Mouse (Mus musculus): ENCODE measurements around the gene Aven.

Aven gene

GRCm38 (mm10) chr2:112669461-112669860 lies 176.7 kb downstream of the Aven start:
- DNase-seq (ENCODE audit: low spot score in 2 of 2), result no peak

GRCm38 (mm10) chr2:112676175-112676574 lies 183.4 kb downstream of the Aven start:
- no peak for DNase-seq (ENCODE audit: low spot score in 2 of 2)

GRCm38 (mm10) chr2:112676721-112677120 lies 184.0 kb downstream of the Aven start:
- DNase-seq (ENCODE audit: low spot score in 2 of 2), result no peak

- DNase-seq (ENCODE audit: low spot score in 2 of 2), result no peak
Observed at GRCm38 (mm10) chr2:112677246-112677645, 184.5 kb downstream of the Aven start.

- DNase-seq (ENCODE audit: low spot score in 2 of 2), result no peak
Observed at GRCm38 (mm10) chr2:112681817-112682216, 189.1 kb downstream of the Aven start.
